10 mouse cellular contexts compared by ENCODE assay signal in the genomic region with DNA sequence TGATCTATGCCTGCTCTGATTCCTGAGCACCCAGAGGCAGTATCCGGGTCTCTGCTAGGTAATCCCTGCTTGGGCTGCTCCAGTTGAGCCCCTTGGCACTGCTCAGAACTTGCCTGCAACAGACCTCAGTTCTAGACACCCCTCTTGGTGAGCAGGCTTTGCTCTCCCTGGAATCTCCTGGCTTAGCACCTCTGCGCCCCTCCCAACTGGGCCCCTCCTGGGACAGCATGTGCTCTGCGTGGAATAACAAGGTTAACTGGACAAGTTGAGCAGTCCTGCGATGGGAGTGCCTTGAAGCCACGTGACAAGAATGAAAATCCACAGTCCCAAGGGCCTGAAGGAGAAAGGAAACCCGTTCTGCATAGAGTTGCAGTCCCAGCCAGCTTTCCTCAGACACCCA.
DNase-seq lines count a peak whose midpoint lies in the region.
"Had no signal": no experiment of that assay in that cellular context is flagged by ENCODE, and none has a peak within 500 bp of the region (broad histone marks: within the 10 kb centered on the region; RNA-seq: fewer than 3 reads in every experiment).

No protein-coding gene starts in this region.

- DNase-seq in adrenal gland, postnatal 10 days = peak; percentile 19
- no peak for DNase-seq in adrenal gland, adult (ENCODE audit: inconsistent age in 2 of 2, low spot score in 1 of 2)
- peak; percentile 3 to 10 for DNase-seq in heart, adult 9 months (ENCODE audit: low spot score in 2 of 2)
- no peak for DNase-seq in heart, postnatal 4 days
- peak; percentile 7 to 12 for DNase-seq in cerebellum, postnatal 36 days
- peak; percentile 9 to 16 for DNase-seq in heart, postnatal 36 days
- DNase-seq in left cerebral cortex, postnatal 4 days = no peak
- no peak for DNase-seq in retina, embryonic 14.5 days (ENCODE audit: low spot score)
- DNase-seq: kidney, postnatal 36 days; lung, postnatal 10 days had no signal

- intact Hi-C loops in heart, postnatal 36 days (cut with DNase I) = no loop called here
- intact Hi-C loops in left cerebral cortex, postnatal 4 days (cut with DNase I) = no loop called here

Comparison
In these comparisons a context has a peak if more than half of its experiments do, and no peak if none do; other contexts are left out.
1. DNase-seq: peak in adrenal gland, postnatal 10 days (single experiment), heart, adult 9 months (2 of 2), cerebellum, postnatal 36 days (2 of 2) and heart, postnatal 36 days (2 of 2); none in adrenal gland, adult (0 of 2), heart, postnatal 4 days (single experiment), left cerebral cortex, postnatal 4 days (single experiment) and retina, embryonic 14.5 days (single experiment).